21 mouse cellular contexts compared by ENCODE assay signal in genomic region chr2:120556868-120557267, GRCm38 (mm10). TPM values are rescaled to one million over a fixed set of nuclear protein-coding genes. Genes with fewer than 3 reads are reported as not detected.
DNase-seq lines count a peak whose midpoint lies in the region; ATAC-seq and TF ChIP-seq lines count a peak whose summit lies in the region.
"Had no signal": no experiment of that assay in that cellular context is flagged by ENCODE, and none has a peak within 500 bp of the region (broad histone marks: within the 10 kb centered on the region; RNA-seq: fewer than 3 reads in every experiment).

No protein-coding gene starts in this region.

- H3K9ac ChIP-seq in kidney, embryonic 16.5 days (replicated peaks; ENCODE audit: low read length): no peak overlapping the region
- no peak overlapping the region for H3K9ac ChIP-seq in lung, postnatal 0 days (replicated peaks; ENCODE audit: low read depth)
- H3K9ac ChIP-seq: embryonic facial prominence, embryonic 12.5 days; forebrain, embryonic 15.5 days; heart, embryonic 15.5 days had no signal

- no peak for TF ChIP-seq EP300 in lung, postnatal 0 days (IDR thresholded peaks at IDR 0.05)

- ATAC-seq in kidney, embryonic 16.5 days (ENCODE audit: low FRiP score, low TSS enrichment): no peak
- ATAC-seq in lung, postnatal 0 days: no peak
- ATAC-seq in granulocyte monocyte progenitor cell, adult 5-6 weeks (replicated peaks; ENCODE audit: poor library complexity, severe bottlenecking): no peak
- ATAC-seq: activated CD4-positive, CD25-positive, alpha-beta regulatory T cell, adult 4 months; forebrain, embryonic 15.5 days; Patski had no signal

- H3K27me3 ChIP-seq in kidney, adult 2 months (replicated peaks; ENCODE audit: control insufficient read depth, insufficient read depth, low read length): no peaks in the 10 kb centered on the region
- no peaks in the 10 kb centered on the region for H3K27me3 ChIP-seq in kidney, embryonic 16.5 days (ENCODE audit: insufficient read depth, low read length)
- H3K27me3 ChIP-seq in lung, postnatal 0 days (replicated peaks; ENCODE audit: insufficient read depth, low read length): no peaks in the 10 kb centered on the region
- H3K27me3 ChIP-seq: CH12.LX; embryonic facial prominence, embryonic 12.5 days; forebrain, embryonic 15.5 days; heart, embryonic 15.5 days; Patski had no signal

- no peak overlapping the region for H3K4me2 ChIP-seq in kidney, embryonic 16.5 days (replicated peaks; ENCODE audit: low read depth, low read length)
- no peak overlapping the region for H3K4me2 ChIP-seq in lung, postnatal 0 days (replicated peaks; ENCODE audit: low read depth, low read length)
- H3K4me2 ChIP-seq: embryonic facial prominence, embryonic 12.5 days; forebrain, embryonic 15.5 days; heart, embryonic 11.5 days; heart, embryonic 15.5 days had no signal

- 38% methylated on average over 3 of the region's 3 CpGs for WGBS in kidney, adult 2 months
- 62% methylated on average over 3 of the region's 3 CpGs for WGBS in kidney, embryonic 16.5 days
- 31% methylated on average over 3 of the region's 3 CpGs for WGBS in lung, postnatal 0 days

- TF ChIP-seq POLR2A in kidney, adult 2 months (IDR thresholded peaks at IDR 0.05; ENCODE audit: low read depth, low read length): no peak

- H3K4me3 ChIP-seq in kidney, adult 2 months (ENCODE audit: insufficient read depth, low read depth, low read length): no peak overlapping the region
- H3K4me3 ChIP-seq in kidney, embryonic 16.5 days (ENCODE audit: low read length): no peak overlapping the region
- no peak overlapping the region for H3K4me3 ChIP-seq in lung, postnatal 0 days (ENCODE audit: low read depth, low read length)
- H3K4me3 ChIP-seq: embryonic facial prominence, embryonic 12.5 days; forebrain, embryonic 15.5 days; heart, adult 2 months; heart, embryonic 15.5 days had no signal

- peaks cover 2% of the 10 kb centered on the region; the same call in 1 of the 2 replicates for H3K36me3 ChIP-seq in kidney, adult 2 months (ENCODE audit: control insufficient read depth, insufficient read depth, low read length)
- peaks cover 19% of the 10 kb centered on the region for H3K36me3 ChIP-seq in kidney, embryonic 16.5 days (ENCODE audit: insufficient read depth, low read length)
- no peaks in the 10 kb centered on the region for H3K36me3 ChIP-seq in lung, postnatal 0 days (ENCODE audit: insufficient read depth, low read length)

- no peak for TF ChIP-seq CTCF in kidney, adult 2 months (conservative IDR thresholded peaks at IDR 0.05; ENCODE audit: insufficient read depth, insufficient read length, low read depth, low read length)
- no peak for TF ChIP-seq CTCF in lung, postnatal 0 days (IDR thresholded peaks at IDR 0.05)

- H3K27ac ChIP-seq in kidney, adult 2 months (ENCODE audit: insufficient read depth, low read depth, low read length): 0 out of 2 replicates have a peak overlapping the region, but pooled peaks have one; percentile 16
- H3K27ac ChIP-seq in kidney, embryonic 16.5 days (ENCODE audit: low read length): no peak overlapping the region
- H3K27ac ChIP-seq in lung, postnatal 0 days (ENCODE audit: low read length): no peak overlapping the region
- H3K27ac ChIP-seq: embryonic facial prominence, embryonic 12.5 days; forebrain, embryonic 15.5 days; heart, adult 2 months; heart, embryonic 15.5 days had no signal

- DNase-seq in kidney, adult 2 months: peak; percentile 70
- peak; percentile 22 to 64 for DNase-seq in kidney, postnatal 36 days
- DNase-seq in kidney, adult 18-20 months: no peak
- DNase-seq in lung, postnatal 25 days (ENCODE audit: low spot score): peak; percentile 10
- DNase-seq in lung, postnatal 0 days (ENCODE audit: low spot score): no peak
- DNase-seq: adrenal gland, postnatal 14 days; cerebellum, adult 11-12 months; cerebellum, adult 9-10 months; cerebellum, postnatal 25 days; gastrocnemius, postnatal 10 days; heart, adult 2 months; heart, postnatal 14 days had no signal

- H3K9me3 ChIP-seq in kidney, embryonic 16.5 days (ENCODE audit: low read length): no peaks in the 10 kb centered on the region
- no peaks in the 10 kb centered on the region for H3K9me3 ChIP-seq in lung, postnatal 0 days (ENCODE audit: low read length)
- H3K9me3 ChIP-seq: embryonic facial prominence, embryonic 12.5 days; forebrain, embryonic 15.5 days; heart, embryonic 15.5 days had no signal

- H3K4me1 ChIP-seq in kidney, adult 2 months (ENCODE audit: control insufficient read depth, insufficient read depth, low read length): peaks cover 12% of the 10 kb centered on the region; the same call in 1 of the 2 replicates
- no peaks in the 10 kb centered on the region for H3K4me1 ChIP-seq in kidney, embryonic 16.5 days (ENCODE audit: insufficient read depth, low read length)
- H3K4me1 ChIP-seq in lung, postnatal 0 days (ENCODE audit: insufficient read depth, low read depth, low read length): no peaks in the 10 kb centered on the region
- H3K4me1 ChIP-seq: embryonic facial prominence, embryonic 12.5 days; forebrain, embryonic 15.5 days had no signal

RNA-seq across cellular contexts. Expression of gene Zfp106, which starts 6.8 kb away (rescaled TPM):
- polyA plus RNA-seq in kidney, adult 2 months (2012; rRNA removed): 67.0 and 86.9 TPM in 2 replicates
- polyA plus RNA-seq in kidney, embryonic 16.5 days (2015; fragmentation: Nextera tagmentation; extraction: Ambion mirVana): 45.5 and 50.7 TPM in 2 replicates
- polyA plus RNA-seq in lung, postnatal 0 days (2015; fragmentation: Nextera tagmentation; extraction: Ambion mirVana): 28.2 and 28.5 TPM in 2 replicates
- total RNA-seq in granulocyte monocyte progenitor cell, adult 5-6 weeks (2014; fragmentation: Nextera tagmentation): 110 and 113 TPM in 2 replicates
- total RNA-seq in granulocyte monocyte progenitor cell, adult 5-6 weeks (2017): 139 and 142 TPM in 2 replicates

RNA-seq across cellular contexts. Expression of gene Snap23, which starts 10.6 kb away (rescaled TPM):
- polyA plus RNA-seq in kidney, adult 2 months (2012; rRNA removed): 12.6 and 19.0 TPM in 2 replicates
- 55.2 and 57.4 TPM in 2 replicates for polyA plus RNA-seq in kidney, embryonic 16.5 days (2015; fragmentation: Nextera tagmentation; extraction: Ambion mirVana)
- 40.0 and 48.0 TPM in 2 replicates for polyA plus RNA-seq in lung, postnatal 0 days (2015; fragmentation: Nextera tagmentation; extraction: Ambion mirVana)
- total RNA-seq in granulocyte monocyte progenitor cell, adult 5-6 weeks (2014; fragmentation: Nextera tagmentation): 51.2 and 56.5 TPM in 2 replicates
- total RNA-seq in granulocyte monocyte progenitor cell, adult 5-6 weeks (2017): 92.1 and 119 TPM in 2 replicates

RNA-seq across cellular contexts. Expression of gene Haus2, which starts 52.3 kb away (rescaled TPM):
- polyA plus RNA-seq in kidney, adult 2 months (2012; rRNA removed): 2.4 and 3.2 TPM in 2 replicates
- polyA plus RNA-seq in kidney, embryonic 16.5 days (2015; fragmentation: Nextera tagmentation; extraction: Ambion mirVana): 21.1 and 25.1 TPM in 2 replicates
- polyA plus RNA-seq in lung, postnatal 0 days (2015; fragmentation: Nextera tagmentation; extraction: Ambion mirVana): 13.2 and 14.2 TPM in 2 replicates
- 20.4 and 22.0 TPM in 2 replicates for total RNA-seq in granulocyte monocyte progenitor cell, adult 5-6 weeks (2014; fragmentation: Nextera tagmentation)
- 17.9 and 20.8 TPM in 2 replicates for total RNA-seq in granulocyte monocyte progenitor cell, adult 5-6 weeks (2017)

RNA-seq across cellular contexts. Expression of gene Lrrc57, which starts 52.5 kb away (rescaled TPM):
- polyA plus RNA-seq in kidney, adult 2 months (2012; rRNA removed): 10.3 and 10.6 TPM in 2 replicates
- 23.1 and 24.8 TPM in 2 replicates for polyA plus RNA-seq in kidney, embryonic 16.5 days (2015; fragmentation: Nextera tagmentation; extraction: Ambion mirVana)
- polyA plus RNA-seq in lung, postnatal 0 days (2015; fragmentation: Nextera tagmentation; extraction: Ambion mirVana): 24.7 and 28.2 TPM in 2 replicates
- total RNA-seq in granulocyte monocyte progenitor cell, adult 5-6 weeks (2014; fragmentation: Nextera tagmentation): 7.3 and 12.1 TPM in 2 replicates
- total RNA-seq in granulocyte monocyte progenitor cell, adult 5-6 weeks (2017): 18.9 and 20.5 TPM in 2 replicates

Comparison
In these comparisons a context has a peak if more than half of its experiments do, and no peak if none do; other contexts are left out.
1. DNase-seq: peak in kidney, adult 2 months (single experiment), kidney, postnatal 36 days (2 of 2) and lung, postnatal 25 days (single experiment); none in kidney, adult 18-20 months (single experiment) and lung, postnatal 0 days (single experiment).